Mouse (Mus musculus) cerebellum, adult (tissue): Measurements from ENCODE around the gene Tnpo1.

ENCODE experiments used
- ATAC-seq: cut with Nextera tagmentation; 2 replicates; pipeline ENCODE4 v1.9.2; 2017; ENCODE audit warnings: mild to moderate bottlenecking, moderate library complexity, mixed read lengths; ENCODE audit not compliant: insufficient number of reproducible peaks, low FRiP score, low TSS enrichment

Gene Tnpo1

DNA sequence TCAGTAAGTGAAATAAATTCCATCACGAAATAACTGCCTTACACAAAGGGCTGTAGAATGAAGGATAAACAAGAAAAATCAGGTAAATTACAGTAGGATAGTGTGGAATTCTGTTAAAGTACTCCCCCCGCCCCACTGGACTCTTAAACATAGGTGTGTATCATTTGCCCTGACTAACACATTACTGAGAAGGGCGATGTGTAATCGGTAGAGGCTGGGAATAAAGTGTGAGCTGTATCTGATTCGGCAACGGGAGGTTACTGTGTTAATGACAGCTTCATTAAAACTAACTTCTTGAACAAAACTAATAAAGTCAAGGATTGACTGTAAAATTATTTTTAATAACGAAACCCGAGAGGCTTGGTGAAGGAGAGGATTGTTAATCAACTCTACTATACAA is 34.7 kb downstream of the Tnpo1 start:
- ATAC-seq, result no peak

GRCm38 (mm10) chr13:98890871-98891219 is 35.3 kb downstream of the Tnpo1 start:
- ATAC-seq, result peak; percentile 95

DNA sequence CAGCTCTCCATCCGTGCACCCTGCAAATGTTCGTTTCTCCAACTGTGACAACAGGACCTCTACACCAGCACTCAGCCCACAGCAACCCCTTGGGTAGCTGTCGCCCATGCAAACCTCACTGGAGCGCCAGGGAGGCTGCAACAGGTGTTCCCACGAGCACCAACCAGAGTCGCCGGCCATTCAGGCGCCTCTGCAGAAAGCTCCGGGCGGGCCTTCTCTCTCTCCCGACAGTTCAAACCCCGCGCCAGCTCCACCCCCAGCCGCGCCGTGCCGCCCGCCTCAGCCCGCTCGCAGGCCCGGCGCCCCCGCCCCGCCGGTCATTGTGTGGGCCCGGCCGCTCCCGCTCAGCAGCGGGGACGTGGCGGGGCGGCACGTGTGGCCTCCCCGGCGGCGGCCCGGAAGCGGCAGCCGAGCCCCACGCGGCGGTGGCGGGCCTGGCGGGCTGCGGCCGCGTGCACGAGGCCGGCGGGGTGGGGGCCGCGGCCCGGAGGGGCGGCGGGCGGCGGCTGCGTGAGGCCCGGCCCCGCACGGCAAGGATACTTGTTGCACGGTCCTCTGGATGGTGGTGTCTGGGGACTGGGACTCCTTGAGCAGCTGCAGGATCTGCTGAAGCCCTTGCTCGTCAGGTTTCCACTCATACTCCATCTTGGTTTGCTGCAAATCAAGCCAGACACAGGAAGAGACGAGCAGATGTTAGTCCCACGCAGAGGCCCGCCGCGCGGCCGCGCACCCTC is 35.9 kb downstream of the Tnpo1 start:
- ATAC-seq, result peak; percentile 49

- ATAC-seq, result no peak
These were observed 37.0 kb downstream of the Tnpo1 start for GRCm38 (mm10) chr13:98889211-98889610.

- ATAC-seq, result no peak
These were observed 42.4 kb downstream of the Tnpo1 start for GRCm38 (mm10) chr13:98883774-98884173.

GRCm38 (mm10) chr13:98881991-98882390 is 44.2 kb downstream of the Tnpo1 start:
- no peak for ATAC-seq

DNA sequence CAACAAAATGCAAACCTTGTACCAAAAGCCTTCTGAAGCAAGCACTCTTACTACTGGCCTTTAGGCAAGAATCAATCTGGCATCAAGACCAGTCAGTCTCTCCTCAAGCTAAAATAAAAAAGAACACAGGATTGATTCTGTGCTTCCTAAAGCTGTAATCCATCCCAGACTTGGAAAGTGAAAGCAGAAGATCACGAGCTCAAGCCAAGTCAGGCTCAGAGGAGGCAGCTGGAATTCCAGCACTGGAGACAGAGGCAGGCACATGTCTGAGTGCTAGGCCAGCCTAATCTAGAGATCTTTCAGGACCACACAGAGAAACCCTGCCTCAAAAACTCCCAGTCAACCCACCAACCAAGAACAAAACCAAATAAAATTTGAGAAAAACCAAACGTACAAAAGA is 45.8 kb downstream of the Tnpo1 start:
- ATAC-seq, result no peak

- ATAC-seq, result no peak
These were observed 46.8 kb downstream of the Tnpo1 start for GRCm38 (mm10) chr13:98879422-98879821.

GRCm38 (mm10) chr13:98877165-98877564 is 49.0 kb downstream of the Tnpo1 start:
- ATAC-seq, result no peak

- ATAC-seq, result no peak
These were observed 51.5 kb downstream of the Tnpo1 start for GRCm38 (mm10) chr13:98874727-98875126.

DNA sequence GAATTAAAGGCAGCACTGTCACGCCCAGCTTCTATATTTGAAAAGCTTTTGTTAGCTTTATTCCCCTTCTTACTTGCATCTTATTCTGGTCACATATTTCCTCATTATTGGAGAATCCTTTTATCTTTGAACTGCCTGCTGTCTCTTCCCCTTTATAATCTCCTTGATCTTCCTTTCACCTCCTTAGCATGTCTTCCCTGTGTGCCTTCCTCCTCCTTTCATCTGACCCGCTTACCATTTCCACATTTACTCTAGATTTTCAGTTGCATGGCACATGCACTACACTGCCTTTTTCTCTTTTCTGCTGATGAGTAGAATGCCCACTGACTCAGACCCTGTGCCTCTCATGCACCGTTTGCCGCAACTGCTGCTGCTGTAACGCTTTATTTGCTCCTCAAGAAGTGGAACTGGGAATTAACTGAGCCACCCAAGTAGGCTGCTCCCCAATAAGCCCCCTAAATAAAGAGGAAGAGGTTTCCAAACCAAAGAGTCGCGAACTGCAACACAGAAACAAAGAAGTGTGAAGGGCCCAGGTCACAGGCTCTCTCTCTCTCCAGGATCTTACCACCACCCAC is 53.8 kb downstream of the Tnpo1 start:
- ATAC-seq, result no peak

- no peak for ATAC-seq
These were observed 54.9 kb downstream of the Tnpo1 start for GRCm38 (mm10) chr13:98871263-98871662.

DNA sequence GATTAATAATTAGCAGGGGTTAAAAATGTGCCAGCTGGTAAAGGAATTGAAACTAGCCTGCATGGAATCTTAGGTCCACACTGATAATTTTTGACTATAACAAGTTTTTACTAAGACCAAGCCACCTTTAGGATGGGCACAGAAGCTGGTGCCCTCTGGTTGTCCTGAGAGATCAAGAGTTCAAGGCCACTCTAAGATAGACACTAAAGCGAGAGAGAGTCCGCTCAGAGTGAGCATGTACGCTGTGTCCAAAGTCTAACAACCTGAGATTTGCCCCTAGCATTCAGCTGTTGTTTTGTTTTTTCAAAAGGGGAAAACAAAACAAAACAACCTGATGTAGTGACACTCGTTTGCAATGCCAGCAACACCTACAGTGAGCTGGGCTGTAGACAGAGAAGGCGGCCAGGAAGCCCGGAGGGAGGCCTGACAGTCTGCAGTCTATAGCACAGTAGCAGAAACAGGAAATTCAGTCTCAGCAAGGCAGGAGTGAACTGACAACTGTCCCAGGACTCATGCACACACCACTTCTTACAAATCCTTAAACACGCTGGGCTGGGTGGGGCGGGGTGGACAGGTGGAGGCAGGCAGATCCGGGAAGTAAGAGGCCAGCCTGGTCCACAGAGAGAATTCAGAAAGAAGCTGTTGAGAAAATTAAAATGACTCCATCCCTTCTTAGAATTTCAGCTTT is 57.8 kb downstream of the Tnpo1 start:
- no peak for ATAC-seq

GRCm38 (mm10) chr13:98867810-98868209 is 58.4 kb downstream of the Tnpo1 start:
- ATAC-seq, result 0 out of 2 replicates have a peak, but pooled peaks have one; percentile 51

- ATAC-seq, result no peak
These were observed 70.9 kb downstream of the Tnpo1 start for GRCm38 (mm10) chr13:98855291-98855690.

DNA sequence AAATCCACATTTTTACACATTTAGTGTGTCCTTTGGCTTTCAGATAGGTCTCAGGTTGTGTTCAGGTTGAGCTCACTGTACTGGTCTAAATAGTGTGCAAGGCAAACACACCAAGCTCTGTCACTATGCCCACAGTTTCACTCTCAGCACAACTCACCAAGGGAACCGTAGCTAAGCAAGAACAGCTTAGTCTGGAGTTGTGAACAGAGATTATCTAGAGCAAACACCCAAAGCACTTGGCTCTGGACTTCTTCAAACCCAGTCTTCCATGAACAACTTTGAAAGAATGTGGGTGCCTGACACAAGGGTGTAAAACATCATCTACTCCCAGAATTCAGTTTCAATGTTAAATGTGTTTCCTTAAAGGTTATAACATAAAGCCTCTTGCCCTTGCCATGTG is 80.4 kb downstream of the Tnpo1 start:
- no peak for ATAC-seq

DNA sequence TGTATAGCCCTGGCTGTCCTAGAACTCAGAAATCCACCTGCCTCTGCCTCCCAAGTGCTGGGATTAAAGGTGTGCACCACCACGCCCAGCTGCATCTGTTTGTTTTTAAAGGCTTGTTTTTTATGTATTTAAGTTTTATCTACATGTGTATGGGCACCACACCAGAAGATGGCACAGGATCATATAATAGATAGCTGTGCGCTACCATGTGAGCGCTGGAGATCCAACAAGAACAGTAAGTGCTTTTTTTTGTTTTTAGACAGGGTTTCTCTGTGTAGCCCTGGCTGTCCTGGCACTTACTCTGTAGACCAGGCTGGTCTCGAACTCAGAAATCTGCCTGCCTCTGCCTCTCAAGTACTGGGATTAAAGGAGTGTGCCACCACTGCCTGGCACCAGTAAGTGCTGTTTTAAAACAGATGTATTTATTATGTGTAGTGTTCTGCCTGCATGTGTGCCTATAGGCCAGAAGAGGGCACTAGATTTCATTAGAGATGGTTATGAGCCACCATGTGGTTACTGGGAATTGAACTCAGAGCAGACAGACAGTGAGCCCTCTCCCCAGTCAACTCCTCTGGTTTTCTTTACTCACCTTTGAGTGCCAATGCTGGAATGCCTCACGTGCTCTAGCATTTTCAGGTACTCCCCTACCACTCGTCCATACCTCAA is 89.6 kb downstream of the Tnpo1 start:
- no peak for ATAC-seq

- no peak for ATAC-seq
These were observed 90.4 kb downstream of the Tnpo1 start for GRCm38 (mm10) chr13:98835740-98836139.

DNA sequence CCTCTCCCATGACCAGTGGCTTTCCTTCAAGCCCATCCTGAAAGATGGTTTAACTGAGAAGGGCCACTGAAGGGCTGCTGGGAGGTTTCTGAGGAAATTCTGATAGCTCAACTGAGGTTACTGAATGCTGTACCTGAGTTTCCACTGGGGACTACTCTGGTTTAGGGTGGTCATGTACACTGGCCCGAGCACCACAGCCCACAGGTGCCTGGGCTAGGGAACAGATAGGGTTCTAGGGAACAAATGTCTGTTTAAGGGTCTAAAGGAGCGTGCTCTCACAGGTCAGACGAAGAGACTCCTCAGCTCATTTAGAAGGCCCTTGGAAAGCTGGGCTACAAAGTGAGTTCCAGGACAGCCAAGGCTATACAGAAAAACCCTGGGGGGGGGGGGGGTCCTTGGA is 91.5 kb downstream of the Tnpo1 start:
- no peak for ATAC-seq

- no peak for ATAC-seq
These were observed 92.0 kb downstream of the Tnpo1 start for GRCm38 (mm10) chr13:98834199-98834598.
